Mouse (Mus musculus) neural tube, embryonic 14.5 days (tissue): ENCODE measurements around the gene Fer. TPM values are rescaled to one million over a fixed set of nuclear protein-coding genes. Genes with fewer than 3 reads are reported as not detected.

ENCODE experiments used
- ATAC-seq: fragments of 200-750 bp; cut with Nextera tagmentation; 2 replicates; pipeline ENCODE4 v1.8.0; 2017; ENCODE audit warnings: low read depth, mild to moderate bottlenecking, moderate TSS enrichment, moderate library complexity
- H3K27ac ChIP-seq: fragments of 300-500 bp; sonication (generic); 2 replicates; pipeline ENCODE4 v1.5.1; 2014; ENCODE audit warnings: low read depth, mild to moderate bottlenecking, control low read depth, low read length, moderate library complexity, mixed read lengths
- H3K27me3 ChIP-seq: fragments of 300-500 bp; sonication (generic); 2 replicates; pipeline ENCODE4 v1.6.1; 2014; ENCODE audit warnings: low read length; ENCODE audit not compliant: control insufficient read depth, insufficient read depth
- H3K36me3 ChIP-seq: fragments of 300-500 bp; sonication (generic); 2 replicates; pipeline ENCODE4 v1.6.1; 2014; ENCODE audit warnings: low read length, mixed read lengths; ENCODE audit not compliant: control insufficient read depth, insufficient read depth
- H3K4me1 ChIP-seq: fragments of 300-500 bp; sonication (generic); 2 replicates; pipeline ENCODE4 v1.6.1; 2014; ENCODE audit warnings: low read length; ENCODE audit not compliant: control insufficient read depth, insufficient read depth
- H3K4me2 ChIP-seq: fragments of 300-500 bp; sonication (generic); 2 replicates; pipeline ENCODE4 v1.6.1; 2014; ENCODE audit warnings: mild to moderate bottlenecking, low read depth, low read length, control low read depth
- H3K4me3 ChIP-seq: fragments of 300-500 bp; sonication (generic); 2 replicates; pipeline ENCODE4 v1.5.1; 2014; ENCODE audit warnings: low read depth, low read length, control low read depth, mixed read lengths
- H3K9ac ChIP-seq: fragments of 300-500 bp; sonication (generic); replicated peaks from 2 replicates; pipeline ENCODE4 v1.6.1; 2014; ENCODE audit warnings: low read depth, mild to moderate bottlenecking, control low read depth, low read length, mixed read lengths
- H3K9me3 ChIP-seq: fragments of 300-500 bp; sonication (generic); 2 replicates; pipeline ENCODE4 v1.6.1; 2016; ENCODE audit warnings: low read length; ENCODE audit not compliant: control insufficient read depth
- WGBS: fragments of 180-500 bp; shearing (Covaris S2); extraction: QIAGEN DNeasy Blood & Tissue Kit; methylation state at CpG from one replicate; pipeline ENCODE4 v1.1.7; 2014; 5-methylcytosine and 5-hydroxymethylcytosine counted together
- polyA plus RNA-seq: library from polyadenylated mRNA; unstranded; fragments of >200 nt; fragmentation: Nextera tagmentation; extraction: Ambion mirVana; gene quantifications from 2 replicates; pipeline ENCODE4 v1.2.1, GENCODE M21; 2014

The Fer gene
- polyA plus RNA-seq, 1 experiment from 2014 or later = 41.1 TPM

DNA sequence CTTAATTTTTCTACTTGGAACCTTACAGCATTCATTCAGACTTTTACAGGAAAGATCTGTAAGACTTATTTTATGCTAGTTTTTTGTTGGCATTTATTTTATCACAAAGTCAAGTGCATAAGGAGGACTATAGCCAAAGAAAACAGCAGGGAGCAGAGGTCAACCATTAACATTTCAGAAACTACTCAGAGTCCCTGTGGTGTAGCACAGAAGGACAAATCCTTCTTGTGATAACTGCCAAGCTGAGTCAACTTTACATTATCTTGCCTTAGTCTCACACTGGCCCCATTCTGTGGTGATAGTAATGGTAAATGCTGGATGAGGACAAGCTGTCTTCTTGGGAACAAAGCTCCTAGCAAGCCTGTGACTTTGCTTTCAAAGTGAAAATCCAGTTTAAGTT is 197.7 kb downstream of the Fer start:
- no peak for ATAC-seq

DNA sequence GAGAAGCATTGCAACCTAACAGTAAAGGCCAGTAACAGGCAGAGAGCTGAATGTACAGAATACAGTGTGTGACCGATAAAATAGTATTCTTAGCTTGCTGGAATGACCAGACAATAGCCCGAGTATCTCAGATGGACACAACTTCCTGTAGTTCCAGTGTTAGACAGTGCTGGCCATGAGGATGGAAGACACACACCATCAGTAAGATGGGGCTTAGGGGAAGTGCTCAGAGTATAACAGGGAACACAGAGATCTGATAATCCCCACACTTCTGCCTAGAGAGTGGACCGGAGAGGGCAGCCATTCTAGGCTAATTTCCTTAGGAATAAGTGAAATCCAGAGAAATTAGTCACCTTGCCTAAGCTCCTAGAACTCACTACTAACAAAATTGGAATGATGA is 202.4 kb downstream of the Fer start:
- no peaks in the 10 kb centered on the region for H3K27me3 ChIP-seq
- H3K4me1 ChIP-seq = no peaks in the 10 kb centered on the region
- H3K4me2 ChIP-seq = no peak overlapping the region
- no peaks in the 10 kb centered on the region for H3K9me3 ChIP-seq
- no peaks in the 10 kb centered on the region for H3K36me3 ChIP-seq
- no peak overlapping the region for H3K9ac ChIP-seq
- WGBS = 93% methylated on average over 3 of the region's 3 CpGs
- H3K4me3 ChIP-seq = no peak overlapping the region
- no peak overlapping the region for H3K27ac ChIP-seq
- ATAC-seq = no peak

More for the DNA sequence above, 197.7 kb downstream of the Fer start:
- H3K4me2 ChIP-seq = no peak overlapping the region
- no peaks in the 10 kb centered on the region for H3K4me1 ChIP-seq
- H3K9ac ChIP-seq = no peak overlapping the region
- no peaks in the 10 kb centered on the region for H3K36me3 ChIP-seq
- no peak overlapping the region for H3K27ac ChIP-seq
- H3K9me3 ChIP-seq = no peaks in the 10 kb centered on the region
- no peaks in the 10 kb centered on the region for H3K27me3 ChIP-seq
- no peak overlapping the region for H3K4me3 ChIP-seq

DNA sequence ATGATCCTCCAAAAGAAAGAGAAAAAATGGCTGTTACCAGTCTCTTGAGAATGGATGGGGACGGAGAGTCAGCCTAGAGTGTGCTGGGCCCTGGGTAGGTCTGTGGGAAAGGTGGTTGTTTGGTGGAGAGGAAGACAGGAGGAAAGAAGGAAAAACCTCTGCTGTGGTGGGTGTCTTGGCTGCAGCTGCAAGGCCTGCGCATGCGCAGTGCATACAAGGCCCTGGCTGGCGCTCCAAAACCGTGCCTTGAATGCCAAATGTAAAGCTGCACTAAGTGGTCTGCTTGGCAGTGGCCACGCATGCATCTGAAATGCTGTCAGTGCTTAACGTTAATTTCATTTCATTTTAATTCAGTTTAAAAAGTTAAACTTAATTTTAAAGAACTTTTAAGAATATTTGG is 214.5 kb downstream of the Fer start:
- Histone ChIP-seq H3K9ac (no peak overlapping the region), H3K36me3 (no peaks in the 10 kb centered on the region), H3K4me1 (no peaks in the 10 kb centered on the region), H3K27me3 (no peaks in the 10 kb centered on the region), H3K27ac (no peak overlapping the region), H3K9me3 (no peaks in the 10 kb centered on the region), H3K4me2 (no peak overlapping the region), H3K4me3 (no peak overlapping the region)
- no peak for ATAC-seq
- 86% methylated on average over 7 of the region's 7 CpGs for WGBS

DNA sequence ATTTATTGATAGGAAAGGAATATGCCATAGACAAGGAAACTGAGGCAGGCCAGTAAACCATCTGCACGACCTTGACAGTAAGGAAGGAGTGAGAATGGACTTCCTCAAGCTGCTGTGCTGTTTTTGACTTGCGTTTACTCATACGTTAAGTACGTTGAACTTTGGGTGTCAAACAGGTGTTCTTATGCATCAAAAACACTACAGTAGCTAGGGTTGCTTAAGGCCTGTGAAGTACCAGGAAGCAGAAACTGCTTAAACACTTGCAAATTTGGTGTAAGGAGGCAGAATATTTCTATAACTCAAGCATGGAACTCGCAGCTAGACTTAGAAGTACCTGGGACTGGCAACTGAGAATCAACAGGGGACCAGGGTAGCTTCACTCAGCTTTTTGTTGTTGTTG is 221.9 kb downstream of the Fer start:
- no peaks in the 10 kb centered on the region for H3K27me3 ChIP-seq
- 96% methylated on average over 5 of the region's 5 CpGs for WGBS
- no peak overlapping the region for H3K9ac ChIP-seq
- H3K4me3 ChIP-seq = no peak overlapping the region
- no peak for ATAC-seq
- H3K9me3 ChIP-seq = no peaks in the 10 kb centered on the region
- no peaks in the 10 kb centered on the region for H3K36me3 ChIP-seq
- no peaks in the 10 kb centered on the region for H3K4me1 ChIP-seq
- no peak overlapping the region for H3K4me2 ChIP-seq
- no peak overlapping the region for H3K27ac ChIP-seq

DNA sequence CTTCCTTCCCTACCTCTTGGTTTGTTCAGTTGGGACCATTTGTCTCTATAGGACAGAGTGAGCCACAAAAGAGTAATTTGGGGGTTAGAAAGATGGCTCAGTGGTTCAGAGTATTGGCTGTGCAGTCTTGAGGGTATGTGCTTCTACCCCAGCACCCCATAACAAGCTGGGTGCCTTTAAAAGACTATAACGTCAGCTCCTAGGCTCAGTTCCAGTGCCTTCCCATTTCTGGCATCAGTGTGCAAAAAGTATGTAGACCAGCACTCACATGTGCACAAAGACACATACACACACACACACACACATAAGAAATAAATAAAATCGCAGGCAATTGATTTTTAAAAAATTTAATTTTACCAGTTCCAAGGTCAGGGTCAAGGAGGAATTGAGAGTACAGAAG is 222.6 kb downstream of the Fer start:
- no peaks in the 10 kb centered on the region for H3K4me1 ChIP-seq
- H3K9me3 ChIP-seq = no peaks in the 10 kb centered on the region
- no peak for ATAC-seq
- no peak overlapping the region for H3K9ac ChIP-seq
- H3K36me3 ChIP-seq = no peaks in the 10 kb centered on the region
- H3K4me2 ChIP-seq = no peak overlapping the region
- no peaks in the 10 kb centered on the region for H3K27me3 ChIP-seq
- no peak overlapping the region for H3K4me3 ChIP-seq
- no peak overlapping the region for H3K27ac ChIP-seq
- WGBS = 91% methylated on average over 2 of the region's 2 CpGs

DNA sequence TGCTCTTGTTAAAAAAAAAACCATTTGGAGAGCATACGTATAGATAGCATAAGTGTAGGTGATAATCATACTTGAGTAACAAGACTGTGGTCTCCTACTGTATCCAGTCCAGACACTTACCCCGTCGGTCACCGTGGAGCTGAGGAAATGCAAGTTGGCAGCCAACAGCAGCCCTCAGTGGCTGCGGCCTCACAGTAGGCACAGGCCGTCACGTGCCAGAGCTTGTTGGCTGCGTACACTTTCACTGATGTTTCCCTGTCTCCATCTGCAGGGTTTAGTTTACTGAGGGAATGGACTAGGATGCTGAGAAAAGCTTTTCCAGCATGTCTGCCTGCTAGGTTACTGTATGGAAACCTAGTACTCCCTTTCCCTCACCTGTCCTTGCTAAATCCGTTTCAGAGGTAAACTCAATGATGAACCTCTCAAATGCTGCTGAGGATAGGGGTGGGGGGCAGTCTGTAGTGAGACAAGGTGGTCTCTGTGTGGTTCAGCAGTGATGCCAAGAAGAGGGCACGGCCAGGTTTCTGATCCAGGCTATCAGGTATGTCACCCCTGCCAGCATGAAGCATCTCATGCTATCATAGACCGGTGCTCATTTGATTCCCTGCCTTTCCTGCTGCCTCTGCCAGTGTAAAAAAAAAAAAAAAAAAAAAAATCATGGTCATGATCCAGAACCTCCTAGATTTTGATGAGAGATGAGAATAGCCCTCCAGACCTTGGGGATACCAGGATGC is 224.2 kb downstream of the Fer start:
- Histone ChIP-seq H3K27me3 (no peaks in the 10 kb centered on the region), H3K27ac (no peak overlapping the region), H3K4me2 (no peak overlapping the region), H3K36me3 (no peaks in the 10 kb centered on the region), H3K9ac (no peak overlapping the region), H3K4me1 (no peaks in the 10 kb centered on the region), H3K9me3 (no peaks in the 10 kb centered on the region), H3K4me3 (no peak overlapping the region)
- no peak for ATAC-seq
- WGBS = 84% methylated on average over 11 of the region's 11 CpGs

DNA sequence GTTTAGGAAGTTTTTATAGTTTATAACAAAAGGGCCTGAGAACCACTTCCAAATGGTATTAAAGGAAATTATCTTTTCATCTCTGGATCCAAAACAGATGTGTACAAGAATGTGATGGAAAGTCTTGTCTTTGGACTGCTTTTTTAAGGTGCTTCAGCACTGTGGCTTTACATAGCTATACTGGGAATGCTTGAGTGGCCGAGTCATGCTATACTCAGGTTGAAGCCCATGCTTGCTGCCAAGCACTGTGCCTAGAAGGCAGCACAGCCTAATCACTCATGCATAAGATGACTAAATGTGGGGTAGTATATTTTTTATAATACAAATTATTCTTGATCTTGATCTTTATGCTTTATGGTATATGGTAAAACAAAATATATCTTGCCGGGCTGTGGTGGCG is 225.0 kb downstream of the Fer start:
- Histone ChIP-seq H3K9me3 (no peaks in the 10 kb centered on the region), H3K4me2 (no peak overlapping the region), H3K36me3 (no peaks in the 10 kb centered on the region), H3K4me1 (no peaks in the 10 kb centered on the region), H3K27ac (no peak overlapping the region), H3K9ac (no peak overlapping the region), H3K4me3 (no peak overlapping the region), H3K27me3 (no peaks in the 10 kb centered on the region)
- 95% methylated on average over 3 of the region's 3 CpGs for WGBS
- no peak for ATAC-seq

DNA sequence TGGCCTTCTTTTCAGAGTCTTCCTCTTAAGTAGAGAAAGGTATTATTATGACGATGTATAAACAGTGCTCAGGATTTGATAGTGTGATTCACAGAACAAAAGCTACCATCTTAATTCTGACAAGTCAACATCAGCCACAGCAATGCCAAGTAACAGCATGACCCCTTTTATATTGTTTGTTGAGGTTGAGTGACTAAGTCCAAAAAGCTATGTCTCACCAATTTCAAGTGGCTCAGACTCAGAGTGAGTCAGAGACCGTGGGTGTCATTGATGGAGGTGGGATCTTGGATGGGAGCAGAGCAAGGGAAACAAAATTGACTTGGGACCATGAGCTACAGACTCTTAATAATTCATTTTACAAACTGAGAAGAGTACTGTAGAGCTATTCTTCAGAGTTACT is 230.9 kb downstream of the Fer start:
- Histone ChIP-seq H3K27ac (no peak overlapping the region), H3K4me1 (no peaks in the 10 kb centered on the region), H3K9ac (no peak overlapping the region), H3K27me3 (no peaks in the 10 kb centered on the region), H3K9me3 (no peaks in the 10 kb centered on the region), H3K36me3 (no peaks in the 10 kb centered on the region), H3K4me2 (no peak overlapping the region), H3K4me3 (no peak overlapping the region)
- WGBS = 89% methylated on average over 2 of the region's 2 CpGs
- no peak for ATAC-seq

DNA sequence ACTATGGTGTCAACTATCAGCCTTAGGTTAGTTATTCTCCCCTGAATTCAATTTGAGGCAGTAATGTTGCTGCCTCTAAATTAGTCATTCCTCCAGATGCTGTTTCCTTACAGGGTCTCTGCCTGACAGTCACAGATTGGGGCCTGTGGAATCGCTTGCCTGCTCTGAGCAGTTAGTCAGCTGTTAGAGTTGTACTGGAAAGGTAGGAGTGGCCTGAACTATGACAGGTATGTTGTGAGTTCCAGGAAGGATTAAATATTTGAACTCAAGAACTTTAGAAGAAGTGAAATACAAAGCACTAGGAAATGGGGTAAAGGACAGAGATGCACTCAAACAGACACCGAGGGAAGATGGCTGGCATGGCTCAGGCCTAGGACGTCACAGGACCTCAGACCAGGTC is 233.9 kb downstream of the Fer start:
- Histone ChIP-seq H3K27me3 (no peaks in the 10 kb centered on the region), H3K27ac (no peak overlapping the region), H3K36me3 (no peaks in the 10 kb centered on the region), H3K4me3 (no peak overlapping the region), H3K9me3 (no peaks in the 10 kb centered on the region), H3K9ac (no peak overlapping the region), H3K4me1 (no peaks in the 10 kb centered on the region), H3K4me2 (no peak overlapping the region)
- no peak for ATAC-seq
- WGBS = 93% methylated on average over 3 of the region's 3 CpGs
